Mouse (Mus musculus) forebrain, postnatal 0 days (tissue): Measurements from ENCODE around the gene Sparcl1. TPM values are rescaled to one million over a fixed set of nuclear protein-coding genes. Genes with fewer than 3 reads are reported as not detected.

Experiments
- ATAC-seq: fragments of 200-750 bp; cut with Nextera tagmentation; 2 replicates; pipeline ENCODE4 v1.8.0; 2017; ENCODE audit warnings: mild to moderate bottlenecking, moderate library complexity
- DNase-seq: peaks from one replicate; pipeline ENCODE4 v3.0.0-alpha.2; 2015
- H3K27ac ChIP-seq: fragments of 300-500 bp; sonication (generic); 2 replicates; pipeline ENCODE4 v1.5.1; 2014; ENCODE audit warnings: low read depth, mild to moderate bottlenecking, antibody characterized with exemption, low read length, moderate library complexity, mixed read lengths
- H3K27me3 ChIP-seq: fragments of 300-500 bp; sonication (generic); 2 replicates; pipeline ENCODE4 v1.6.1; 2014; ENCODE audit warnings: mild to moderate bottlenecking, low read length, mixed read lengths; ENCODE audit not compliant: insufficient read depth
- H3K36me3 ChIP-seq: fragments of 300-500 bp; sonication (generic); 2 replicates; pipeline ENCODE4 v1.6.1; 2014; ENCODE audit warnings: mild to moderate bottlenecking, moderate library complexity; ENCODE audit not compliant: insufficient read depth
- H3K4me1 ChIP-seq: fragments of 300-500 bp; sonication (generic); 2 replicates; pipeline ENCODE4 v1.6.1; 2014; ENCODE audit warnings: antibody characterized with exemption; ENCODE audit not compliant: insufficient read depth
- H3K4me2 ChIP-seq: fragments of 300-500 bp; sonication (generic); 2 replicates; pipeline ENCODE4 v1.6.1; 2014; ENCODE audit warnings: low read depth, mild to moderate bottlenecking, moderate library complexity
- H3K4me3 ChIP-seq: fragments of 300-500 bp; sonication (generic); 2 replicates; pipeline ENCODE4 v1.5.1; 2014; ENCODE audit warnings: low read depth, low read length, mixed read lengths
- H3K9ac ChIP-seq: fragments of 300-500 bp; sonication (generic); 2 replicates; pipeline ENCODE4 v1.6.1; 2014; ENCODE audit warnings: mild to moderate bottlenecking
- H3K9me3 ChIP-seq: fragments of 300-500 bp; sonication (generic); 2 replicates; pipeline ENCODE4 v1.6.1; 2016; ENCODE audit warnings: low read length
- CTCF ChIP-seq: sonication (generic); IDR thresholded peaks from 2 replicates; pipeline ENCODE4 v1.5.1; 2016; ENCODE audit warnings: antibody characterized with exemption, control low read depth, low read depth
- WGBS: fragments of 180-500 bp; shearing (Covaris S2); extraction: QIAGEN DNeasy Blood & Tissue Kit; methylation state at CpG from one replicate; pipeline ENCODE4 v1.1.7; 2014; 5-methylcytosine and 5-hydroxymethylcytosine counted together
- polyA plus RNA-seq: library from polyadenylated mRNA; unstranded; fragments of >200 nt; fragmentation: Nextera tagmentation; extraction: Ambion mirVana; gene quantifications from 2 replicates; pipeline ENCODE4 v1.2.1, GENCODE M21; 2015
- total RNA-seq: library from RNA; depleted of rRNA; stranded (reverse); fragments of >200 nt; gene quantifications from 2 replicates; pipeline ENCODE4 v1.2.3, GENCODE M21; 2014

Sparcl1 gene
- total and polyA plus RNA-seq, 2 experiments from 2014 or later: 282 to 342 TPM

DNA sequence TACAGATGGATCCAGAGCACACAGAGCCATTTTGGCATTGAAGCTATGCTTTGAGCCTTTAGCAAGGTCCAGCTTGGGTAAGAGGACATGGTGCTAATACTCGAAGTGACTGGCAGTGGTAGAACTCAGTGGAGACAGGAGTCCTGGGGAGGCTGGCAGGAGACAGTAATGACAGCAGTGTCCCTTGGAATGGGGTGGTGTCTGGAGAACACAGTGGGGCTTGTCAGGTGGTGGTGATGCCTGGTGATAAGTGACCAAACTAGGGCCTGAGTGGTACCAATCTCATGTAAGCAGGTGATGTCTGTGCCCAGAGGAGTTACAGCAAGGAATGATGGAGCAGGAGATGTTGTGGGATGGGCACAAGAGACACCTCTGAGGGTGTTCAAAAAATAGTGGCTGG, 13.8 kb upstream of the Sparcl1 start:
- no peak for ATAC-seq
- Histone ChIP-seq H3K27ac (no peak overlapping the region), H3K27me3 (no peaks in the 10 kb centered on the region), H3K36me3 (no peaks in the 10 kb centered on the region), H3K9ac (no peak overlapping the region), H3K9me3 (no peaks in the 10 kb centered on the region), H3K4me3 (no peak overlapping the region), H3K4me2 (no peak overlapping the region), H3K4me1 (no peaks in the 10 kb centered on the region)
- no peak for TF ChIP-seq CTCF
- no peak for DNase-seq
- WGBS: 86% methylated on average over 1 of the region's 1 CpGs

DNA sequence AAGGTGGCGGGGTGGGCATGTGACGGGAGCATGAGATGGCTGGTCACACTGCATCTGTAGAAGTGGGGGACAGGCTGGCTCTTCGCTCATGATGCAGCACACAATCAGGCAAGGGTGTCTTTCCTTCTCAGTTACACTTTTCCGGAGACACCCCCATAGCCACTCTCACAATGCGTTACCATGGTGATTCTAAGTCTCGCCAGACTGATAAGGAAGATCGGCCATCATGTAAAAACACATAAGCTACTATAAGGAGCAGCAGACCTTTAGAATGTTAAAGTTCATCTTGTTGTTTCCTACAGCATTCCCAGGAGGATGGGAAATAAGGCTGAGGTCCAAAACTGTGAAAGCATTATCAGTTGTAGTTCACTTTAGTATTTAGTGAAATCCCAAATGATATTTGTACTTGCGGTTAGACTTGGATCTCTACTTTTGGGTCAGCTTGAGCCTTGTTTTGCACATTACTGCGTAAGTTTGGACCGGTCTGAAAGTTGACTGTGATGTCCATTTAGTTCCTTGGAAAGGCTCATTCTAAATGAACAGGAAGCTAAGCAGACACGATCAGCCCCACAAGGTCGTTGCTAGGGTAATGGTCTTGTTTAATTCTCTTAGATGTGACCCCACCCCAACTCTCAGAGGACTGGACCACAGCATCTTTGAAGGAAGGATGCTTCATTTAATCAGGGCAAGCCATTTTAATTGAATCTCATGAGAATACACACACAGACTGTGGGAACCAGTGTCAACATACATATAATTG, 13.2 kb upstream of the Sparcl1 start:
- 80% methylated on average over 12 of the region's 12 CpGs for WGBS
- peak; percentile 47 for ATAC-seq
- Histone ChIP-seq H3K9me3 (no peaks in the 10 kb centered on the region), H3K27ac (no peak overlapping the region), H3K9ac (no peak overlapping the region), H3K4me3 (no peak overlapping the region), H3K27me3 (no peaks in the 10 kb centered on the region), H3K4me1 (no peaks in the 10 kb centered on the region), H3K36me3 (no peaks in the 10 kb centered on the region), H3K4me2 (no peak overlapping the region)
- peak; percentile 53 for DNase-seq
- no peak for TF ChIP-seq CTCF

DNA sequence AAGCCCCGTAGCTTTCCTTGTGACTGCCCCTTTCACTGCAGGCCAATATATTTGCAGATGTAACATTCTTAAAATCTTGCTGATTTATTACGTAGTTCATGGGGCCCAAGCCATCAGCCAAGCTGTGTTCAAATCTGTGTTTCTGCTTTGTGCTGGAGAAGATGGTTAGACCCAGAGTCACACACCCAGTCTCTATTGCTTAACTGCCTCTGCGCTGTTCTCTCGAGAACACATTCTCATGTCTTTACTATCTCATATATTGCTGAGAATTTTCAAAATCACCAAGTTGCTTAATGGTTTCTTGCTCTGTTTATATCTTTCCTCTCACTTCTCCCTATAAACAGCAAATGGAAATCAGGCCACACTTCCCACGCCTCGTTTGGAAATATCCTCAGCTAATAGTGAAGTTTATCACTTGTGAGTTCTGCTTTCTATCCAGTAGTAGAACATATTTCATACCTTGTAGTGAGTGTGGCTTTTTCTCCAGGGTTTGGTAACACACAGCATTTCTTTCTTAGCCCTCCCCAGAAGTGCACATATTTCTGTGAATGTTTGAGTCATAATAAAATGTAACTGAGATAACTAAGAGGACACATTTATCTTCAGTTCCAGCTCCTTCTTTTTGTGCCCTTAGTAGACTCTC, 10.6 kb upstream of the Sparcl1 start:
- H3K27ac ChIP-seq: no peak overlapping the region
- DNase-seq: no peak
- no peaks in the 10 kb centered on the region for H3K9me3 ChIP-seq
- whole genome bisulfite sequencing: 87% methylated on average over 6 of the region's 6 CpGs
- no peaks in the 10 kb centered on the region for H3K4me1 ChIP-seq
- no peaks in the 10 kb centered on the region for H3K36me3 ChIP-seq
- H3K27me3 ChIP-seq: no peaks in the 10 kb centered on the region
- no peak overlapping the region for H3K4me3 ChIP-seq
- no peak overlapping the region for H3K4me2 ChIP-seq
- ATAC-seq: no peak
- no peak for TF ChIP-seq CTCF
- H3K9ac ChIP-seq: no peak overlapping the region

DNA sequence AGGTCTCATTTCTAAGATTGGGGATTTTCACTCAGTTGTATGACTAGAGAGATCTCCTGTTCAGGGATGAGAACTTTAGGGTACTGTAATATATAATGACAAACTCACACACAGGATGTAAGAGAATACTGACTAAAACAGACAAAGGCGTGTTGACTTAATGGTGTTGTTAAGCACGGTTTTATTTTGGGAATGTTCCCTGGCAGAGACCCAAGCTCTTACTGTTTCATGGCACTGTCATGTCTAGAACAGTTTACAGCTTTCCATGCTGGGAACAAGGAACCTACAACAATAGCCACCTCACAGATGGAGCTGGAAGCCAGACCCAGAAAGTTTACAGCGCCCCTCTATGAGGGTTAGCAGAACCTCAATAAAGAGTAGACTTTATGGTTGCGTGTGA, 2.4 kb upstream of the Sparcl1 start:
- 66% methylated on average over 4 of the region's 4 CpGs for WGBS
- Histone ChIP-seq H3K4me1 (peaks cover 15% of the 10 kb centered on the region), H3K27me3 (no peaks in the 10 kb centered on the region), H3K4me2 (no peak overlapping the region), H3K9ac (no peak overlapping the region), H3K4me3 (no peak overlapping the region), H3K27ac (no peak overlapping the region; the same call in 1 of the 2 replicates), H3K36me3 (no peaks in the 10 kb centered on the region), H3K9me3 (no peaks in the 10 kb centered on the region)
- peak; percentile 45 for DNase-seq
- TF ChIP-seq CTCF: no peak
- no peak for ATAC-seq

DNA sequence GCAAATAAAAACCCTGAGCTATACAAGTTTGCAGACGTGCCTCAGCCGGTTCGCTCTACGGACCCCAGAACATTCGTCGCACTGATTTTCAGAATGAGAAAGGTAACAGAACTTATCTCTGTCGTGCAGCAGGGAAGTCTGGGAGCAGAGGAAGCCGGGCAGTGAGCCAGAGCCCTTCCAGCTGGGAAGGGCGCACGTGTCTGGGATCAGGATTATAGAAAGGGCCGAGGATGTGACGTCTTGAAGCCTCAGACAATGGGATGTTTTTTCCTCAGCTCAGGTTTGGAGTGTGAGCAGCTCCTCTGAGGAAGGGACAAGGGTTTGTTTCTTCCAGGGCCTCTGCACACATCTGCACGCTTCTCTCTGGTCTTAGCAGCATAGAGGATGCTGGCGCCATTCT, 1.6 kb upstream of the Sparcl1 start:
- Histone ChIP-seq H3K9ac (no peak overlapping the region), H3K9me3 (no peaks in the 10 kb centered on the region), H3K27ac (peak overlapping the region; percentile 50; the same call in 1 of the 2 replicates), H3K27me3 (no peaks in the 10 kb centered on the region), H3K4me3 (no peak overlapping the region), H3K36me3 (no peaks in the 10 kb centered on the region), H3K4me2 (no peak overlapping the region), H3K4me1 (peaks cover 23% of the 10 kb centered on the region)
- DNase-seq (peak; percentile 59), ATAC-seq (no peak)
- 45% methylated on average over 14 of the region's 14 CpGs for WGBS
- TF ChIP-seq CTCF: no peak

DNA sequence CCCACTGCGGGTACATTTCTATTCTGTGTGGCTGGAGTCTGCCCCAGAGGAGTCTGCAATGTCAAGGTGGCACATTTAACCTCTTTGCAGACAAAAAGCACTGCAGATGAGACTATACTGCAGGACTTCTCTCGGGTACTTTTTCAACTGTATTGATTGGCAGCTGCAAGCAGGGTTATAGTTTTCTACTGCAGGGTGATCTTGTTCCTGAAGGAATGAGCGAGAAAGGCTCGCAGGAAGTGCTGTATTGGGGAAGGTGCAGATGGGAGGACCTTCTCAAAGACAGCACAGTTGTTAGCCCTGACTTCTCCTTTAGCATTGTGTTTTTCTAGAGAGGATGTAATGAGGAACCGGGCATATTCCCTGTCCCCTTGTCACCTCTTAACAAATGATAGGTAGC, 1.0 kb downstream of the Sparcl1 start:
- peak overlapping the region; percentile 32 for H3K4me3 ChIP-seq
- no peaks in the 10 kb centered on the region for H3K27me3 ChIP-seq
- H3K27ac ChIP-seq: peak overlapping the region; percentile 75
- ATAC-seq: no peak
- H3K9ac ChIP-seq: peak overlapping the region; percentile 40; the same call in 1 of the 2 replicates
- H3K4me1 ChIP-seq: peaks cover 44% of the 10 kb centered on the region
- TF ChIP-seq CTCF: no peak
- peak; percentile 15 for DNase-seq
- peak overlapping the region; percentile 43 for H3K4me2 ChIP-seq
- H3K36me3 ChIP-seq: no peaks in the 10 kb centered on the region
- 21% methylated on average over 5 of the region's 5 CpGs for WGBS
- H3K9me3 ChIP-seq: no peaks in the 10 kb centered on the region

DNA sequence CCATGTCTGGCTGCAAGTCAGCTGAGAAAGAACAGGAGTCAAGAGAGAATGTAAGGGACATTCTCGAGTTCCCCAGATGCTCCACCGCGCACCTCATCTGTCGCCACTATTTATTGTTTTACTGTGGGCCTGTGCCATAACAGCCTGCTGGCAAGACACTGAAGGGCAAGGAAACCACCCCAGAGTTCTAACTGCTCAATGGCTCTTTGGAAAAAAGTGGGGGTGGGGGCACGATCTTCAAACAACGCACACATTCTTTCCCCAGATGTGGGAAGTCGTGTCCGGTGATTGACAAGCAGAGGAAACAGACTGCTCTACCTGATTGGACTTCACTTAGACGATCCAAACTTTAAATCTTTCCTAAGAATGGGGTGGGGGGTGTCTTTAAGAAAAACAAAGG, 1.5 kb downstream of the Sparcl1 start:
- ATAC-seq: no peak
- Histone ChIP-seq H3K4me2 (peak overlapping the region; percentile 43), H3K4me3 (peak overlapping the region; percentile 32), H3K27me3 (no peaks in the 10 kb centered on the region), H3K9me3 (no peaks in the 10 kb centered on the region), H3K9ac (peak overlapping the region; percentile 40), H3K4me1 (peaks cover 44% of the 10 kb centered on the region), H3K36me3 (no peaks in the 10 kb centered on the region), H3K27ac (peak overlapping the region; percentile 75)
- no peak for TF ChIP-seq CTCF
- WGBS: 20% methylated on average over 9 of the region's 9 CpGs
- peak; percentile 5 for DNase-seq
